Mouse (Mus musculus) MEL (cell line): ENCODE measurements at regions not wholly inside any gene's neighbourhood (a gene's known extent, or its start where the extent isn't known, plus 50 kb on each side); places are given as distances from the start of the nearest gene placed in this dataset.

ENCODE experiments used
- DNase-seq: peaks from one replicate; pipeline ENCODE4 v3.0.0; 2011; ENCODE audit warnings: low read depth, low spot score
- H3K27ac ChIP-seq: 2 replicates; pipeline ENCODE4 v1.5.1; 2012; ENCODE audit warnings: low read depth, mild to moderate bottlenecking, control low read depth, low read length, moderate library complexity; ENCODE audit not compliant: control insufficient read depth
- H3K27me3 ChIP-seq, 2 experiments: fragments of 150-350 bp in 1 of 2; sonication (generic) in 1 of 2; 2 replicates each; pipeline ENCODE4 v1.6.1; 2012; ENCODE audit warnings: low read length in 2 of 2, mild to moderate bottlenecking in 2 of 2, improper control_type of control experiment in 1 of 2, moderate library complexity in 1 of 2; ENCODE audit not compliant: insufficient read depth in 2 of 2, control insufficient read depth in 1 of 2
- H3K36me3 ChIP-seq, 2 experiments: 2 replicates each; pipeline ENCODE4 v1.6.1; 2012 to 2014; ENCODE audit warnings: low read length in 2 of 2, improper control_type of control experiment in 1 of 2, inconsistent platforms in 1 of 2, mild to moderate bottlenecking in 1 of 2; ENCODE audit not compliant: insufficient read depth in 2 of 2, control insufficient read depth in 1 of 2
- H3K4me1 ChIP-seq, 2 experiments: fragments of 150-350 bp in 1 of 2; sonication (generic) in 1 of 2; 2 replicates each; pipeline ENCODE4 v1.6.1; 2012; ENCODE audit warnings: low read length in 2 of 2, improper control_type of control experiment in 1 of 2, mild to moderate bottlenecking in 1 of 2; ENCODE audit not compliant: insufficient read depth in 2 of 2, control insufficient read depth in 1 of 2
- H3K4me3 ChIP-seq, 2 experiments: fragments of 150-350 bp in 1 of 2; sonication (generic) in 1 of 2; 2 replicates each; pipeline ENCODE4 v1.5.1; 2012; ENCODE audit warnings: low read depth in 2 of 2, low read length in 2 of 2, mild to moderate bottlenecking in 2 of 2, moderate library complexity in 2 of 2, control low read depth in 1 of 2, improper control_type of control experiment in 1 of 2; ENCODE audit not compliant: control insufficient read depth in 1 of 2, insufficient read depth in 1 of 2
- H3K79me2 ChIP-seq: 2 replicates; pipeline ENCODE4 v1.6.1; 2012; ENCODE audit warnings: mild to moderate bottlenecking, low read length, moderate library complexity; ENCODE audit not compliant: control insufficient read depth, poor library complexity, insufficient read depth
- H3K9ac ChIP-seq: 2 replicates; pipeline ENCODE4 v1.6.1; 2012; ENCODE audit warnings: low read depth, mild to moderate bottlenecking, control low read depth, low read length, moderate library complexity; ENCODE audit not compliant: control insufficient read depth, poor library complexity, severe bottlenecking
- H3K9me3 ChIP-seq: fragments of 150-350 bp; sonication (generic); replicated peaks from 2 replicates; pipeline ENCODE4 v1.6.1; 2012; ENCODE audit warnings: mild to moderate bottlenecking, low read length, improper control_type of control experiment, moderate library complexity; ENCODE audit not compliant: insufficient read depth
- CHD1 ChIP-seq: IDR thresholded peaks from 2 replicates; pipeline ENCODE4 v1.6.1; 2012; ENCODE audit warnings: low read depth, mild to moderate bottlenecking, inconsistent platforms, low read length, improper control_type of control experiment
- CHD2 ChIP-seq: IDR thresholded peaks from 2 replicates; pipeline ENCODE4 v1.6.1; 2011; ENCODE audit warnings: low read length, improper control_type of control experiment
- CTCF ChIP-seq, 3 experiments: IDR thresholded peaks in 2 of 3; conservative IDR thresholded peaks in 1 of 3; 2 replicates each; pipeline ENCODE4 v1.5.1; 2011 to 2012; ENCODE audit warnings: low read length in 3 of 3, low read depth in 2 of 3, mild to moderate bottlenecking in 2 of 3, improper control_type of control experiment in 1 of 3, inconsistent platforms in 1 of 3, mixed read lengths in 1 of 3, moderate library complexity in 1 of 3; ENCODE audit not compliant: control insufficient read depth in 1 of 3, insufficient read depth in 1 of 3, poor library complexity in 1 of 3, severe bottlenecking in 1 of 3
- E2F4 ChIP-seq: IDR thresholded peaks from 2 replicates; pipeline ENCODE4 v1.6.1; 2011; ENCODE audit warnings: low read depth, low read length, improper control_type of control experiment, borderline replicate concordance
- ELF1 ChIP-seq: IDR thresholded peaks from 2 replicates; pipeline ENCODE4 v1.6.1; 2014; ENCODE audit warnings: low read depth, mild to moderate bottlenecking, inconsistent platforms, low read length, improper control_type of control experiment, moderate library complexity
- ETS1 ChIP-seq: IDR thresholded peaks from 2 replicates; pipeline ENCODE4 v1.6.1; 2012; ENCODE audit warnings: low read depth, mild to moderate bottlenecking, inconsistent platforms, low read length, improper control_type of control experiment, moderate library complexity
- GABPA ChIP-seq: IDR thresholded peaks from 2 replicates; pipeline ENCODE4 v1.6.1; 2012; ENCODE audit warnings: low read depth, mild to moderate bottlenecking, inconsistent platforms, low read length, improper control_type of control experiment, moderate library complexity
- GATA1 ChIP-seq: IDR thresholded peaks from 2 replicates; pipeline ENCODE4 v1.6.1; 2011; ENCODE audit warnings: low read depth, low read length, improper control_type of control experiment
- JUND ChIP-seq: IDR thresholded peaks from 2 replicates; pipeline ENCODE4 v1.6.1; 2011; ENCODE audit warnings: low read depth, mild to moderate bottlenecking, improper control_type of control experiment, low read length
- MAZ ChIP-seq: IDR thresholded peaks from 2 replicates; pipeline ENCODE4 v1.6.1; 2012; ENCODE audit warnings: low read depth, mild to moderate bottlenecking, inconsistent platforms, low read length, improper control_type of control experiment
- MXI1 ChIP-seq: IDR thresholded peaks from 2 replicates; pipeline ENCODE4 v1.6.1; 2011; ENCODE audit warnings: mild to moderate bottlenecking, low read depth, low read length, improper control_type of control experiment
- MYC ChIP-seq: IDR thresholded peaks from 2 replicates; pipeline ENCODE4 v1.6.1; 2011; ENCODE audit warnings: low read depth, mild to moderate bottlenecking, low read length, improper control_type of control experiment, moderate library complexity
- NRF1 ChIP-seq: IDR thresholded peaks from 2 replicates; pipeline ENCODE4 v1.6.1; 2014; ENCODE audit warnings: low read depth, mild to moderate bottlenecking, inconsistent platforms, low read length, improper control_type of control experiment, moderate library complexity; ENCODE audit not compliant: poor library complexity, insufficient read depth, severe bottlenecking
- POLR2A ChIP-seq, 2 experiments: IDR thresholded peaks; 2 replicates each; pipeline ENCODE4 v1.6.1; 2011 to 2012; ENCODE audit warnings: low read length in 2 of 2, mild to moderate bottlenecking in 2 of 2, control low read depth in 1 of 2, improper control_type of control experiment in 1 of 2, low read depth in 1 of 2, moderate library complexity in 1 of 2; ENCODE audit not compliant: control insufficient read depth in 1 of 2, insufficient read depth in 1 of 2, poor library complexity in 1 of 2
- RAD21 ChIP-seq: IDR thresholded peaks from 2 replicates; pipeline ENCODE4 v1.6.1; 2011; ENCODE audit warnings: mild to moderate bottlenecking, low read depth, low read length, improper control_type of control experiment
- SIN3A ChIP-seq: IDR thresholded peaks from 2 replicates; pipeline ENCODE4 v1.6.1; 2012; ENCODE audit warnings: low read length, improper control_type of control experiment, inconsistent platforms
- TAL1 ChIP-seq: IDR thresholded peaks from 2 replicates; pipeline ENCODE4 v1.6.1; 2012; ENCODE audit warnings: mild to moderate bottlenecking, inconsistent platforms, low read length, moderate library complexity, mixed read lengths
- UBTF ChIP-seq: IDR thresholded peaks from 2 replicates; pipeline ENCODE4 v1.6.1; 2012; ENCODE audit warnings: low read depth, mild to moderate bottlenecking, inconsistent platforms, low read length, improper control_type of control experiment, moderate library complexity, borderline replicate concordance; ENCODE audit not compliant: insufficient read depth
- USF1 ChIP-seq: IDR thresholded peaks from 2 replicates; pipeline ENCODE4 v1.6.1; 2014; ENCODE audit warnings: low read depth, mild to moderate bottlenecking, inconsistent platforms, low read length, improper control_type of control experiment, moderate library complexity
- ZKSCAN1 ChIP-seq: IDR thresholded peaks from 2 replicates; pipeline ENCODE4 v1.6.1; 2012; ENCODE audit warnings: low read depth, mild to moderate bottlenecking, inconsistent platforms, low read length, improper control_type of control experiment, moderate library complexity
- ZNF384 ChIP-seq: IDR thresholded peaks from 2 replicates; pipeline ENCODE4 v1.6.1; 2012; ENCODE audit warnings: low read depth, mild to moderate bottlenecking, inconsistent platforms, low read length, improper control_type of control experiment

DNA sequence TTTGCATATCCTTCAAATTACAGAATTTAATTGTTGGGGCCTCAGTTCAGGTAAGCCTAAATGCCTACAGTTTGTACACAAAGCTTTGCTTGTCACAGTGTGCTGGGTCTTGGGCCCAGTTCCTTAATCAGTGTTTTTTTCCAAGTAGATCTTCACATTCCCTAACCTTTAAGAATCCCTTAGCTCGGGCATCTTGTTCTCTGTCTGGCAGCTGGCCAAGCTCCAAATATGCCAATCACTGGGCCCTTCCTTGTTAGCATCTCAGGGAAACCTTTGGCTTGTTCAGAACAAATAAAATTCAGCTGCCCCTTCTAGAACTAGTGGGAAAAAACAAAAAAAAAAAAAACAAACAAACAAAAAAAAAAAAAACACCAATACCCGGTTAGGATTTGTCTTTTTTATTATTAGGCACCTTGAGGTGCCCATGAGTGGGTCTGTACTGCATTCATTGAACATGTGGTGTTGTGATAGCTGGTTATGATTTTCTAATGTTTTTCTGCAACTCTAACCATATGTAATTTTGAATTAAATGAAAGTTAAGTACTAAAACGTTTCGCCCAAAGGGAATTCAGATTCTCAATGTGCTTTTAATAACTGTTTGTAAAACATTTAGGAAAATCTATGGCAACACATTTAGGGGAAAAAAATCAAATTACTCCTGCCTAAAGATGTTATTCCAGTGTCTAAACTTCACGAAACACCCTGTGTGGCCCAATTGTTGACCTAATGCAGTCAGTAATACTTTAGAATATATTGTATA lies 168.3 kb upstream of the Rsrc1 start:
- Histone ChIP-seq H3K27ac (no peak overlapping the region), H3K9me3 (no peaks in the 10 kb centered on the region), H3K4me1 (no peaks in the 10 kb centered on the region), H3K79me2 (no peaks in the 10 kb centered on the region), H3K4me3 (no peak overlapping the region), H3K9ac (no peak overlapping the region), H3K36me3 (no peaks in the 10 kb centered on the region), H3K27me3 (no peaks in the 10 kb centered on the region)
- no peak for DNase-seq
- TF ChIP-seq ELF1 (no peak), ZNF384 (no peak), TAL1 (no peak), MAZ (no peak), CHD2 (no peak), SIN3A (no peak), POLR2A (IDR thresholded peaks at IDR 0.05; ENCODE audit: control insufficient read depth in 1 of 2, insufficient read depth in 1 of 2, low read depth in 1 of 2, low read length in 2 of 2, poor library complexity in 1 of 2) (no peak), MXI1 (no peak), NRF1 (no peak), GABPA (no peak), JUND (no peak), USF1 (no peak), CHD1 (no peak), ZKSCAN1 (no peak), GATA1 (no peak), ETS1 (no peak), CTCF (IDR thresholded peaks at IDR 0.05 in 2 of 3, conservative IDR thresholded peaks at IDR 0.05 in 1 of 3; ENCODE audit: control insufficient read depth in 1 of 3, insufficient read depth in 1 of 3, low read depth in 2 of 3, low read length in 3 of 3, poor library complexity in 1 of 3, severe bottlenecking in 1 of 3) (no peak), RAD21 (no peak), MYC (no peak)

DNA sequence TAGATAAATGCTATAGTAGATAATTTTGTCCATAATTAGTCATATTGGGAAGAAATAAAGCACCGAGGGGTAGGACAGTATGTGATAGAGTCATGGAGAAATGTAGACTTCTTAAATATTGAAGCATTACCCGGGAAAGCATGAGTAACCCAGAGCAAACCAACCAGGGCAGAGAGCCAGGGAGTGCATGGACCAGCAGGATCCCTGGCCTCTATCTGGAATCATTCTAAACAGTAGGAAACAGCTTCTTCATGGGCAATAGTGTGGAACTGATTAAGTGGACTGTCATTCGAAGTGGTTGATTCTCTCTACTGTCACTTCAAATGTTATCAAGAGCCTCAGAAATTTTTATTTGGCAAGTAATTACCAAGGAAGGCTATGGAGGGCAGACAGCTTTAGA lies 155.4 kb upstream of the Rsrc1 start:
- peaks cover 0 to 8% of the 10 kb centered on the region in 2 experiments; a peak in 3 of 4 replicates for H3K27me3 ChIP-seq
- H3K9me3 ChIP-seq, result no peaks in the 10 kb centered on the region
- H3K36me3 ChIP-seq, result no peaks in the 10 kb centered on the region
- no peak for DNase-seq
- TF ChIP-seq E2F4 (no peak), GABPA (no peak), UBTF (no peak)
- no peak overlapping the region for H3K9ac ChIP-seq
- no peak overlapping the region for H3K27ac ChIP-seq
- no peaks in the 10 kb centered on the region for H3K79me2 ChIP-seq
- no peaks in the 10 kb centered on the region for H3K4me1 ChIP-seq
- no peak overlapping the region for H3K4me3 ChIP-seq
